Mouse (Mus musculus) CD4-positive naive resting alpha-beta T cell, adult 57 days (primary cell): ENCODE measurements around the gene Ddx56. TPM values are rescaled to one million over a fixed set of nuclear protein-coding genes. Genes with fewer than 3 reads are reported as not detected.

ENCODE experiments used
- total RNA-seq: library from RNA; stranded (reverse); gene quantifications from one replicate; pipeline ENCODE4 v1.2.4, GENCODE M21; 2023

Ddx56 gene
- total RNA-seq: 73.5 TPM

DNA sequence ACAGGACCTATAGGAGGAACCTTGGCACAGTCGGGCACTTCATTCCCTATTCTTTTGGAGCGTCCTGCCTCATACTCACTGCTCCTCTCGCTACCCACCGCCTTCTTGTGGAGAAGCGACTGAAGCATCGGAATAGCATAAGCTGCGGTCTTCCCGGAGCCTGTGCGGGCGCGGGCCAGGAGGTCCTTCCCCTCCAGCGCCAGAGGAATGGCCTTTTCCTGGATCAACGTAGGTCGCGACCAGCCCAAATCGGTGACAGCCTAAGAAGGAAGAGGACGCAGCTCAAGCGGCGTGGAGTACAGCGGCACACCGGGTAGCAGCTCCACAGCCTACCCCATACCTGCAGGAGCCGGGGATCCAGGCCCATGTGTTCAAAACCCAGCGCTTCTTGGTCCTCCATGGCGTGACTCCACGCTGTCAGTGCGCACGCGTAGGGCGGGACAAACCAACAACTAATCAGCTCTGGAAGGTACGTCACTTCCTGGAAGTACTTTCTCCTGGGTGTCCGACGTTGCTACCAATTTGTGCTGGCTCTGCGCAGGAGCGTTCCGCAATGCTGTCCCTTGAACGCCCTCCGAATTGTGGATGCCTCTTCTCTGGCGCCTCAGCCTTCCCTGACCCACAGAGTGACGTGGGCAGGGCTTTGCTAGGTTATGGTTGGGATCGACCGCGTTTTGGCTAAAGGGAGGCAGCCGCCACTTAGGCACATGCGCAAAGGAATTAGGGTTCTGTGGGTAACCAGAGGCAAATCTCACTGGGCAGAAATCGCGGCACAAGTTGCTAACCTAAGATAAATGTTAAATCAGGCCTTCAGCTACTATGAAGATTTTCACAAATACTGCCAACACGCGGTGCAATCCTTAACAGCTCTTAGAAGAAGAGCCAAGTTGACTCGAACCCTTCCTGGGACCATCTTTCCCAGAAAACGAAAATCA, at the start of gene Ddx56:
TSS of gene Ddx56 (minus strand) at position 453 of the 935 bp plus-strand sequence.

DNA sequence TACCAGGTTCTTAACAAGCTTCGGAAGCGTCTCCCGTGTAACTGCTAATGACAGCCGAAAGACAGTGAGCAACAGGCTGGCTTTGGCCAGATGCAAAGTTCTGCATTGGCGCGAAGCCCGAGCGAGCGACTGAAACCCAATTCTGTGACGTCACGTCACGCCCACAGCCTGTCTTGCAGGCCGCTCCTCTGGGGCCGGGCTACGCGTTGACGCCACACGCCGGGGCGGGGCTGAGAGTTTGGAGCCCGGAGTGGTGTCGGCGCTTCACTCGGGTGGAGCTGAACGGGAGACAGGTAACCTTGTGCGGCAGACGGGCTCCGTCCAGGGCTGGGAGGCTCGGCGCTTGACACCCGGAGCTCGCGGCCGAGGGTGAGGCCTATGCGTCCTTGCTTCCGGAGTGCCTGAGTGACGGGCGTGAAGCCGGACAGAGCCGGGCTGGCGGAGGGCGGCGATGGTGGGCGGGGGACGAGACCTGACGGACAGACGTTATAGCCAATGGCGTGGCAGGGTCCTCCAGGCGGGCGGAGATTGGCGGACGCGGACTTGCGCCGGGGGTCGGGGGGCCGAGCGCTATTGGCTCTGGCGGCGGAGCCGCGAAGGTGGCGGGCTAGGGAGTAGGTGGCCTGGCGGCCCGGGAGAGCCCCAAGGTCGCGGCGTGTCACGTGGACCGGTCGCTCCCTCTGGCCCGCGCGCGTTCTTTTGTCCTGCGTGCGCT, 24.0 kb upstream of the Ddx56 start, which contains the start of gene Ogdh:
TSS of gene Ogdh (plus strand) at position 233 of the 715 bp plus-strand sequence.

DNA sequence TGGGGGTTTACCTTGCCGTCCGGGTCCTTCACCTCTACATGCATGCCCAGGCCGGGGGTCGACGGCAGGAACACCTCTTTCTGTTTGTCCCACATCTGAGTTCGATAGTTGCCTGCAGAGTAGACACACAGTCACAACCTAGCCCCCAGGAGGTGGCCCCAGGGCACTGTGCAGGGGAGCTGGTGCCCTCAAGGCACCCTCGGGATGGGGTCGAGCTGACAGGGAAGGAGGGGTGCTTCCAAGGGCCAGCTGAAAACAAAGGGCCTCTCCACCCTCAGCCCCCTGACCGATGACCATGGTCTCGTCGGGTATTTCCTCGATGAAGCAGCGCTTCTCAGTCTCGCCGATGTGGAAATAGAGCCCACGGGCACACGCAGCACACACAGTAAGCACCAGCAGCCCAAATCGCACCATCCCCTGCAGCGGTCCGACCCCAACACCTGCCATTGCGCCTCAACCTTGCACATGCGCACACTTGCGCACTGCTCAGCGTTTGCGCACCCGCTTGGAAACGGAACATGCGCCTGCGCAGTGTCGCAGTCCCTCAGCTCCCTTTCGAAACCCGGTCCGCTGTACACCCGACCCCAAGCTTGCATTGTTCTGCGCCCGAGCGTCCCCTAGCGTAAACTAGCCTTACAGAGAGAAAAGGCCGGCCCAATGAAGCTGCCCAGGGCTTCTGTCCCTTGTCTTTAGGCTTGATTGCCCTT, 7.0 kb upstream of the Ddx56 start, which contains the start of gene Tmed4:
TSS of gene Tmed4 (minus strand) at position 484 of the 707 bp plus-strand sequence.

DNA sequence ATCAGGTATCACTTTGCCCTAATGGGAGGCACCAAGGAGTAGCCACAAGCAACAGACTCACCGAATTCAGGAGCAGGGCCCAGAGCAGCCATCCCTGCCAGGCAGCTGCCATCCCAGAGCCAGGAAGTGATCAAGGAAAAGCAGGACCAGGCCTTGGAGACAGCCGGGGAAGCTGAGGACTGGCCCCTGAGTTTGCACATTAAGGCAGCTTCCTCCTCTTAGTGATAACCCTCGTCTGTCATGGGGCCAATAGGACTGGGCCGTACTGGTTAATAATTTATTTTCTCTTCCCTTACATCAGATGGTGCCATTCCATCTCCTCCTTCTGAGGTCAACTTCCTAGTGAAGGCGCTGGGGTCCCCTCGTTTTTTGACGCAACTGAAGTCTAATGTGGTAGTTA, 37.6 kb downstream of the Ddx56 start, which contains the start of gene Npc1l1:
TSS of gene Npc1l1 (minus strand) at position 132 of the 400 bp plus-strand sequence.

Other genes with a start within 250 kb of the Ddx56 start
- 11.5 TPM for gene Camk2b, start 201.4 kb downstream of the Ddx56 start, total RNA-seq
- 0.59 TPM for gene A730071L15Rik, start 67.7 kb downstream of the Ddx56 start, total RNA-seq
- 62.8 TPM for gene Nudcd3, start 67.4 kb downstream of the Ddx56 start, total RNA-seq
- gene Npc1l1, start 37.6 kb downstream of the Ddx56 start, total RNA-seq: 0.12 TPM
- 34.9 TPM for gene Tmed4, start 7.1 kb upstream of the Ddx56 start, total RNA-seq
- 165 TPM for gene Ogdh, start 23.9 kb upstream of the Ddx56 start, total RNA-seq
- 90.7 TPM for gene Zmiz2, start 121.3 kb upstream of the Ddx56 start, total RNA-seq
- 1,278 TPM for gene Ppia, start 147.7 kb upstream of the Ddx56 start, total RNA-seq
- gene H2afv, start 176.7 kb upstream of the Ddx56 start, total RNA-seq: 53.0 TPM
- 67.2 TPM for gene Purb, start 208.1 kb upstream of the Ddx56 start, total RNA-seq